Mouse (Mus musculus) liver, postnatal 0 days (tissue): Measurements from ENCODE around the gene Rhof.

ENCODE experiments used
- CTCF ChIP-seq: sonication (generic); IDR thresholded peaks from 2 replicates; pipeline ENCODE4 v1.5.1; 2016; ENCODE audit warnings: antibody characterized with exemption, low read depth
- EP300 ChIP-seq: IDR thresholded peaks from 2 replicates; pipeline ENCODE4 v1.6.1; 2016; ENCODE audit warnings: antibody characterized with exemption, low read depth, mild to moderate bottlenecking

DNA sequence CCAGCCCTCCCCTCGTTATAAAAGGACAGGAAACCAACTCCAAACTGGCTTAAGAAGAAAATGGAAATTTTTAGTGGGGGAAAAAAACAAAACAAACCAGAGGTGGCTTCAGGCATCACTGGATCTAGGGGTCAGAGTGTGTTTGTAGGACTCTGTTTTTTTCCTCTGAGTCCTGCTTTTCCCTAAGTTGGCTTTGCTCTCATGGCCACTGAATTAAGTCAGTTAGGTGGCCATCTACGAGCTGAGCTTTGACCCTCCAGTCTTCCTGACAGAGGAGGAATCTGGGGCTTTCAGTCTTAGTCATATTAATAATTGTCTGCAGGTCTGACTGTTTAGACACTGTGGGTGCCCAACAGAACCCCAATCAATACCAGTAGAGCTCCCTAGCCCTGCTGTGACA lies 34.0 kb downstream of the Rhof start:
- TF ChIP-seq EP300, result no peak
- TF ChIP-seq CTCF, result no peak
